Mouse (Mus musculus) neural tube, embryonic 11.5 days (tissue): ENCODE data around the gene Cck. TPM values are rescaled to one million over a fixed set of nuclear protein-coding genes. Genes with fewer than 3 reads are reported as not detected.

Experiments used
- ATAC-seq: fragments of 200-750 bp; cut with Nextera tagmentation; 2 replicates; pipeline ENCODE4 v1.8.0; 2017; ENCODE audit warnings: moderate number of reproducible peaks, mild to moderate bottlenecking, moderate TSS enrichment, moderate library complexity; ENCODE audit not compliant: insufficient read depth, low FRiP score, low TSS enrichment
- DNase-seq: peaks from one replicate; pipeline ENCODE4 v3.0.0-alpha.2; 2015; ENCODE audit warnings: low spot score
- H3K27ac ChIP-seq: fragments of 300-500 bp; sonication (generic); 2 replicates; pipeline ENCODE4 v1.5.1; 2014; ENCODE audit warnings: low read depth, mild to moderate bottlenecking, low read length
- H3K27me3 ChIP-seq: fragments of 300-500 bp; sonication (generic); 2 replicates; pipeline ENCODE4 v1.6.1; 2014; ENCODE audit warnings: mild to moderate bottlenecking, low read length, mixed read lengths; ENCODE audit not compliant: control insufficient read depth, insufficient read depth
- H3K36me3 ChIP-seq: fragments of 300-500 bp; sonication (generic); 2 replicates; pipeline ENCODE4 v1.6.1; 2014; ENCODE audit warnings: mild to moderate bottlenecking, low read length, moderate library complexity, mixed read lengths; ENCODE audit not compliant: control insufficient read depth, insufficient read depth
- H3K4me1 ChIP-seq: fragments of 300-500 bp; sonication (generic); 2 replicates; pipeline ENCODE4 v1.6.1; 2014; ENCODE audit warnings: low read length, mixed read lengths; ENCODE audit not compliant: control insufficient read depth, insufficient read depth
- H3K4me2 ChIP-seq: fragments of 300-500 bp; sonication (generic); 2 replicates; pipeline ENCODE4 v1.6.1; 2014; ENCODE audit warnings: low read depth, mild to moderate bottlenecking, moderate library complexity
- H3K4me3 ChIP-seq: fragments of 300-500 bp; sonication (generic); 2 replicates; pipeline ENCODE4 v1.5.1; 2014; ENCODE audit warnings: low read depth, low read length
- H3K9ac ChIP-seq: fragments of 300-500 bp; sonication (generic); 2 replicates; pipeline ENCODE4 v1.6.1; 2014; ENCODE audit warnings: mild to moderate bottlenecking, low read length
- H3K9me3 ChIP-seq: fragments of 300-500 bp; sonication (generic); 2 replicates; pipeline ENCODE4 v1.6.1; 2016; ENCODE audit warnings: low read length; ENCODE audit not compliant: control insufficient read depth
- WGBS: fragments of 180-500 bp; shearing (Covaris S2); extraction: QIAGEN DNeasy Blood & Tissue Kit; methylation state at CpG from one replicate; pipeline ENCODE4 v1.1.7; 2014; 5-methylcytosine and 5-hydroxymethylcytosine counted together
- polyA plus RNA-seq: library from polyadenylated mRNA; unstranded; fragments of >200 nt; fragmentation: Nextera tagmentation; extraction: Ambion mirVana; gene quantifications from 2 replicates; pipeline ENCODE4 v1.2.1, GENCODE M21; 2014

Cck gene
- polyA plus RNA-seq, 1 experiment from 2014 or later = 2.1 TPM

DNA sequence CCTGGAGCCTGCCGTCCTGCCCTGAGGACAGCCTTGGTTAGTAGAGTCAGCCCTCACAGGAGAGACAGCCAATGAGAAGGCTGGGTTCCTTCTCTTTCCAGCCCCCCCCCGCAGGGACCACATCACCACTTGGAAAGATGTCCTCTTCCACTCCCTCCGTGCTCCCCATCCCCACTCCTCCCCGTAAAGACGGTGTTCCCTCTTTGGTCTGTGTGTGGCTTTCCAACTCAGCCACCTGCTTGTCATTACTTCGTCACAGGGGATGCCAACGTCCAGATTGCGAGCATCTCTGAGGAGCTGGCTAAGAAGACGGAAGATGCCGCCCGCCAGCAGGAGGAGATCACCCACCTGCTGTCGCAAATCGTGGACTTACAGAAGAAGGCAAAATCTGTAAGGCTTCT is 49.1 kb downstream of the Cck start:
- DNase-seq (no peak), ATAC-seq (no peak)
- no peak overlapping the region for H3K4me2 ChIP-seq
- no peak overlapping the region for H3K9ac ChIP-seq
- peaks cover 6% of the 10 kb centered on the region for H3K36me3 ChIP-seq
- H3K27ac ChIP-seq = no peak overlapping the region
- 88% methylated on average over 13 of the region's 13 CpGs for WGBS
- no peaks in the 10 kb centered on the region for H3K4me1 ChIP-seq
- H3K9me3 ChIP-seq = no peaks in the 10 kb centered on the region
- no peak overlapping the region for H3K4me3 ChIP-seq
- no peaks in the 10 kb centered on the region for H3K27me3 ChIP-seq

DNA sequence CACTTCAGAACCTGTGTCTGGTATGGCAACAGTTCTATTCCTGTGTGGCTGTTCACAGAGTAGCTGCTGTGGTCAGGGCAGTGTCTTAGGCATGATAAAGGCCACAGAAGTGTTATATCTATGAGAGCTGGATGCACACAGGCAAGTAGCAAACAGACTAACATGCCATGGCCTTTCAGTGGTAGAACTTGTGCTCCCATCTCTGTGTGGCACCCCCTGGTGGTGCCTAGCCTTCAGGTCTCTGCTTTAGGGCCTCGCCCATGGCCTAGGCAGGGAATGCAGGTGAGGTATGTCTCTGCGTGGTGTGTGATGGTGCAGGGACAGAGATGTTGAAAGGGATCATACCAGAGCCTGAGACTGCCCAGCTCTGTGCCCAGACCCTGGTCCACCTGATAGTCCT is 50.1 kb downstream of the Cck start:
- no peak for ATAC-seq
- Histone ChIP-seq H3K4me1 (no peaks in the 10 kb centered on the region), H3K4me2 (no peak overlapping the region), H3K27ac (no peak overlapping the region), H3K9me3 (no peaks in the 10 kb centered on the region), H3K4me3 (no peak overlapping the region), H3K36me3 (peaks cover 6% of the 10 kb centered on the region; the same call in 1 of the 2 replicates), H3K9ac (no peak overlapping the region), H3K27me3 (no peaks in the 10 kb centered on the region)
- DNase-seq = no peak
- WGBS = 83% methylated on average over 2 of the region's 2 CpGs

DNA sequence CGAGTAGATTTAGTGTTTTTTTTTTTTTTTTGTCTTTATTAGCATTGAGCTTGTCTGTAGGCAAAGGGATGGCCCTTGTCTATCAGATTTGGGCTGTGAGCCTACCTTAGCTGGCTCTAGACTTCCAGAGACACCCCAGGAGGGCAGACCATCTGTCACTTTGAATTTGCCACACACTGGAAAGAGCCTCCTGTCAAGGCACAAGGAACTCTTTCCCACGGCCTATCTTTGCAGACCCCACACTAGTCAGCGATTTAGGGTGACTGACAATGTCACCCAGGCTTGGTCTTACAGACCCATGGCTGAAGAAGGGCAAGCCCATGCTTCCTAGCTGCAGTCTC is 51.2 kb downstream of the Cck start:
- Histone ChIP-seq H3K27ac (no peak overlapping the region), H3K4me2 (no peak overlapping the region), H3K27me3 (no peaks in the 10 kb centered on the region), H3K4me3 (no peak overlapping the region), H3K9ac (no peak overlapping the region), H3K4me1 (no peaks in the 10 kb centered on the region), H3K36me3 (peaks cover 6% of the 10 kb centered on the region; the same call in 1 of the 2 replicates), H3K9me3 (no peaks in the 10 kb centered on the region)
- DNase-seq (no peak), ATAC-seq (no peak)
- 77% methylated on average over 3 of the region's 3 CpGs for WGBS

DNA sequence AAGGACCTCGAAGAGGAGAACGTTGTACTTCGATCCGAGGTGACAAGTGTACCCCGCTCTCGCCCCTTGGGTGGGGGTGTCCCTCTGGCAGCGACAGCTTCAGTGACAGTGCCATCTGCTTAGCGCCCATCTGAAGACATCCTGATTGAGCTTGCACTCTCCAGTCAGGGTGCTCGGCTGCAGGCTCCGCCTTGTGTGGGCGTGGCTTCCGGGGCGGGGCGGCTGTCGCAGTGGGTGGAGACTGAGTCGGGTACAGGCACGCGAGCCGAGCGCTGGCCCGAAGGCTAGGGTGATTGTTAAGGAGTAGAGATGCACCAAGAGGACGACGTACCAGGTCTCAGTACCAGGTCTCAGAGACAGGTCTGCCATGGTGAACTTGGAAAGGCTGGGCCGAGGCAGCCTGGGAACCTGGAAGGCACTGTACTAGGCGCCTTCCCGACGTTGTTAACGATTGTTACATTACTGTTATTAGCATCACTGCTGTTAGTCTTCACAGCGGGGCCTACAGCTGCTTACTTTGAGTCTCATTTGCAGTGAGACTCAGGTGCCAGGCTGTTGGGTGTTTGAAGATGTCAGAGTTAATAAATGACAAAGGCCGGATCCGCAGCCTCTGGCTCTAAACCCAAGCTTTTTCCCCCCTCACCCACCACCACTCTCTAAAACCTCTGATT is 51.7 kb downstream of the Cck start:
- Histone ChIP-seq H3K4me1 (no peaks in the 10 kb centered on the region), H3K36me3 (peaks cover 6% of the 10 kb centered on the region; the same call in 1 of the 2 replicates), H3K9me3 (no peaks in the 10 kb centered on the region), H3K4me2 (no peak overlapping the region), H3K27me3 (no peaks in the 10 kb centered on the region), H3K27ac (no peak overlapping the region), H3K9ac (no peak overlapping the region), H3K4me3 (no peak overlapping the region)
- ATAC-seq = no peak
- no peak for DNase-seq
- 73% methylated on average over 31 of the region's 31 CpGs for WGBS

DNA sequence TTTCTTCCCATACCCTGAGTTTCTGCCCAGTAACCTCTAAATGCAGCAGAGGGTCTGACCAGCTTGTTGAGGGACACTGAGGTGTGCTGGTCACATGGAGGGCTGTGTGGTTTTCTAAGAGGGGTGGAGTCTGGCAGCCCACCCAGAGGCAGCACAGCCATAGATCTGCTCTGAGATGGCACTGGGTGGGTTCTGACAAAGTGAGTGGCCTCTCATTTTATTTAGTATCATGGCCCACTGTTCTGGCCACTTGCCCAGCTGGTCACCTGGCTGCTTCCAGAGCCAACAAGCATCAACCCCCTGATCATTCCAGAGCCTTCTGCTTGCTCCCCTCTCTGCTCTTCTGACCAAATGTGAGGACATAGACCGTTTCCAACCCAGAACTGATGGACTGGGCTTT is 53.3 kb downstream of the Cck start:
- Histone ChIP-seq H3K9ac (no peak overlapping the region), H3K27me3 (no peaks in the 10 kb centered on the region), H3K4me2 (no peak overlapping the region), H3K36me3 (no peaks in the 10 kb centered on the region; the same call in 1 of the 2 replicates), H3K9me3 (no peaks in the 10 kb centered on the region), H3K4me3 (no peak overlapping the region), H3K4me1 (no peaks in the 10 kb centered on the region), H3K27ac (no peak overlapping the region)
- no peak for ATAC-seq
- 89% methylated on average over 1 of the region's 1 CpGs for WGBS
- DNase-seq = no peak

Other genes starting within 250 kb of the Cck start
- gene Ulk4, start 218.5 kb downstream of the Cck start, polyA plus RNA-seq = 133 and 153 TPM in 2 replicates
- gene Trak1, start 198.2 kb downstream of the Cck start, polyA plus RNA-seq = 26.4 and 29.8 TPM in 2 replicates
- gene Lyzl4, start 146.4 kb upstream of the Cck start, polyA plus RNA-seq = not detected in 2 replicates
- gene Vipr1, start 147.0 kb upstream of the Cck start, polyA plus RNA-seq = 0.45 and 0.57 TPM in 2 replicates
- gene Sec22c, start 209.8 kb upstream of the Cck start, polyA plus RNA-seq = 14.2 and 17.4 TPM in 2 replicates
- gene Ss18l2, start 214.6 kb upstream of the Cck start, polyA plus RNA-seq = 134 and 135 TPM in 2 replicates
- gene Nktr, start 223.5 kb upstream of the Cck start, polyA plus RNA-seq = 56.9 and 61.7 TPM in 2 replicates